Mouse (Mus musculus) midbrain, embryonic 10.5 days (tissue): ENCODE data around the gene Pou4f1. TPM values are rescaled to one million over a fixed set of nuclear protein-coding genes. Genes with fewer than 3 reads are reported as not detected.
"Not testable (repeated sequence)": the region's sequence is repeated elsewhere in the genome, so short reads cannot be mapped to it uniquely, and the experiment has no call there.

Experiments used
- DNase-seq: peaks from one replicate; pipeline ENCODE4 v3.0.0-alpha.2; 2017; ENCODE audit warnings: low spot score
- H3K27ac ChIP-seq: fragments of 300-500 bp; sonication (generic); replicated peaks from 2 replicates; pipeline ENCODE4 v1.5.1; 2016; ENCODE audit warnings: mild to moderate bottlenecking
- H3K27me3 ChIP-seq: fragments of 300-500 bp; sonication (generic); 2 replicates; pipeline ENCODE4 v1.6.1; 2016; ENCODE audit warnings: low read depth, mild to moderate bottlenecking; ENCODE audit not compliant: poor library complexity, severe bottlenecking
- H3K36me3 ChIP-seq: fragments of 300-500 bp; sonication (generic); 2 replicates; pipeline ENCODE4 v1.6.1; 2016; ENCODE audit warnings: mild to moderate bottlenecking, moderate library complexity
- H3K4me1 ChIP-seq: fragments of 300-500 bp; sonication (generic); 2 replicates; pipeline ENCODE4 v1.6.1; 2016
- H3K4me3 ChIP-seq: fragments of 300-500 bp; sonication (generic); 2 replicates; pipeline ENCODE4 v1.5.1; 2016; ENCODE audit warnings: mild to moderate bottlenecking, moderate library complexity
- H3K9me3 ChIP-seq: fragments of 300-500 bp; sonication (generic); replicated peaks from 2 replicates; pipeline ENCODE4 v1.6.1; 2016; ENCODE audit warnings: mild to moderate bottlenecking
- WGBS: fragments of 180-500 bp; shearing (Covaris S2); methylation state at CpG from one replicate; pipeline ENCODE4 v1.1.7; 2016; 5-methylcytosine and 5-hydroxymethylcytosine counted together
- polyA plus RNA-seq: library from polyadenylated mRNA; unstranded; fragments of >200 nt; fragmentation: Nextera tagmentation; extraction: Ambion mirVana; gene quantifications from 2 replicates; pipeline ENCODE4 v1.2.1, GENCODE M21; 2016

The Pou4f1 gene
- 24.5 and 24.9 TPM in 2 replicates for polyA plus RNA-seq

GRCm38 (mm10) chr14:104467966-104468622 is at the start of gene Pou4f1:
TSS of gene Pou4f1 (minus strand) at chr14:104467999.
- WGBS, result under 1% methylated on average over 62 of the region's 62 CpGs
- H3K27me3 ChIP-seq, result peaks cover 100% of the 10 kb centered on the region
- H3K4me1 ChIP-seq, result peaks cover 36% of the 10 kb centered on the region
- H3K36me3 ChIP-seq, result no peaks in the 10 kb centered on the region
- DNase-seq, result peak; percentile 85
- H3K4me3 ChIP-seq, result peak within 1 kb of the TSS; percentile 66
- H3K27ac ChIP-seq, result peak within 1 kb of the TSS; percentile 78
- H3K9me3 ChIP-seq, result no peaks in the 10 kb centered on the region

- Histone ChIP-seq H3K9me3 (no peaks in the 10 kb centered on the region), H3K36me3 (peaks cover 34% of the 10 kb centered on the region), H3K27me3 (no peaks in the 10 kb centered on the region), H3K27ac (no peak overlapping the region), H3K4me3 (no peak overlapping the region), H3K4me1 (no peaks in the 10 kb centered on the region)
- 81% methylated on average over 1 of the region's 1 CpGs for WGBS
- no peak for DNase-seq
Observed at GRCm38 (mm10) chr14:104511664-104512063, 43.9 kb upstream of the Pou4f1 start.

GRCm38 (mm10) chr14:104502761-104503160 is 35.0 kb upstream of the Pou4f1 start:
- peaks cover 99% of the 10 kb centered on the region for H3K36me3 ChIP-seq
- not testable (repeated sequence) for H3K27ac ChIP-seq
- WGBS, result 79% methylated on average over 3 of the region's 3 CpGs

GRCm38 (mm10) chr14:104479751-104480150 is 12.0 kb upstream of the Pou4f1 start:
- Histone ChIP-seq H3K27ac (no peak overlapping the region), H3K9me3 (no peaks in the 10 kb centered on the region), H3K27me3 (peaks cover 25% of the 10 kb centered on the region), H3K4me3 (no peak overlapping the region), H3K4me1 (no peaks in the 10 kb centered on the region), H3K36me3 (peaks cover 52% of the 10 kb centered on the region)
- no peak for DNase-seq
- 92% methylated on average over 8 of the region's 8 CpGs for WGBS

More at GRCm38 (mm10) chr14:104502761-104503160, 35.0 kb upstream of the Pou4f1 start:
- not testable (repeated sequence) for H3K4me1 ChIP-seq, H3K9me3 ChIP-seq, H3K27me3 ChIP-seq, H3K4me3 ChIP-seq, DNase-seq

- WGBS, result 54% methylated on average over 5 of the region's 5 CpGs
- no peak overlapping the region for H3K4me3 ChIP-seq
- H3K27me3 ChIP-seq, result peaks cover 37% of the 10 kb centered on the region
- no peaks in the 10 kb centered on the region for H3K9me3 ChIP-seq
- DNase-seq, result no peak
- peaks cover 51% of the 10 kb centered on the region for H3K36me3 ChIP-seq
- peaks cover 8% of the 10 kb centered on the region for H3K4me1 ChIP-seq
- no peak overlapping the region for H3K27ac ChIP-seq
Observed at GRCm38 (mm10) chr14:104478593-104478992, 10.8 kb upstream of the Pou4f1 start.

GRCm38 (mm10) chr14:104477616-104478015 is 9.8 kb upstream of the Pou4f1 start:
- Histone ChIP-seq H3K9me3 (no peaks in the 10 kb centered on the region), H3K27me3 (peaks cover 47% of the 10 kb centered on the region), H3K4me1 (peaks cover 18% of the 10 kb centered on the region), H3K4me3 (no peak overlapping the region), H3K27ac (no peak overlapping the region), H3K36me3 (peaks cover 47% of the 10 kb centered on the region)
- 96% methylated on average over 8 of the region's 8 CpGs for WGBS
- DNase-seq, result no peak

GRCm38 (mm10) chr14:104475438-104475837 is 7.6 kb upstream of the Pou4f1 start:
- peaks cover 23% of the 10 kb centered on the region for H3K4me1 ChIP-seq
- peaks cover 41% of the 10 kb centered on the region for H3K36me3 ChIP-seq
- no peak overlapping the region for H3K27ac ChIP-seq
- DNase-seq, result no peak
- H3K4me3 ChIP-seq, result no peak overlapping the region
- H3K9me3 ChIP-seq, result no peaks in the 10 kb centered on the region
- WGBS, result 69% methylated on average over 1 of the region's 1 CpGs
- peaks cover 68% of the 10 kb centered on the region for H3K27me3 ChIP-seq

- Histone ChIP-seq H3K4me3 (peak overlapping the region; percentile 66; the same call in 1 of the 2 replicates), H3K27me3 (peaks cover 100% of the 10 kb centered on the region), H3K4me1 (peaks cover 41% of the 10 kb centered on the region), H3K9me3 (no peaks in the 10 kb centered on the region), H3K36me3 (no peaks in the 10 kb centered on the region), H3K27ac (no peak overlapping the region)
- no peak for DNase-seq
- WGBS, result 3% methylated on average over 6 of the region's 6 CpGs
Observed at GRCm38 (mm10) chr14:104468623-104468970, 798 bp upstream of the Pou4f1 start.

GRCm38 (mm10) chr14:104467133-104467965 is 450 bp downstream of the Pou4f1 start:
- Histone ChIP-seq H3K9me3 (no peaks in the 10 kb centered on the region), H3K27me3 (peaks cover 100% of the 10 kb centered on the region), H3K4me1 (peaks cover 30% of the 10 kb centered on the region), H3K27ac (peak overlapping the region; percentile 78), H3K4me3 (peak overlapping the region; percentile 66), H3K36me3 (no peaks in the 10 kb centered on the region)
- peak; percentile 71 for DNase-seq
- WGBS, result under 1% methylated on average over 101 of the region's 101 CpGs

- Histone ChIP-seq H3K9me3 (no peaks in the 10 kb centered on the region), H3K36me3 (no peaks in the 10 kb centered on the region), H3K4me1 (peaks cover 26% of the 10 kb centered on the region), H3K27ac (0 out of 2 replicates have a peak overlapping the region, but pooled peaks have one; percentile 78), H3K4me3 (peak overlapping the region; percentile 66), H3K27me3 (peaks cover 100% of the 10 kb centered on the region)
- DNase-seq, result peak; percentile 50
- WGBS, result under 1% methylated on average over 42 of the region's 43 CpGs
Observed at GRCm38 (mm10) chr14:104466557-104466956, 1.2 kb downstream of the Pou4f1 start.

- H3K27me3 ChIP-seq, result peaks cover 100% of the 10 kb centered on the region
- H3K36me3 ChIP-seq, result no peaks in the 10 kb centered on the region
- DNase-seq, result peak; percentile 60
- peak overlapping the region; percentile 49; the same call in 1 of the 2 replicates for H3K27ac ChIP-seq
- peak overlapping the region; percentile 66 for H3K4me3 ChIP-seq
- under 1% methylated on average over 64 of the region's 64 CpGs for WGBS
- peaks cover 29% of the 10 kb centered on the region for H3K4me1 ChIP-seq
- no peaks in the 10 kb centered on the region for H3K9me3 ChIP-seq
Observed at GRCm38 (mm10) chr14:104465483-104466235, 2.1 kb downstream of the Pou4f1 start.

- DNase-seq, result peak; percentile 33
- peaks cover 37% of the 10 kb centered on the region for H3K4me1 ChIP-seq
- peaks cover 98% of the 10 kb centered on the region for H3K27me3 ChIP-seq
- H3K9me3 ChIP-seq, result no peaks in the 10 kb centered on the region
- H3K4me3 ChIP-seq, result peak overlapping the region; percentile 66; the same call in 1 of the 2 replicates
- H3K36me3 ChIP-seq, result no peaks in the 10 kb centered on the region
- WGBS, result 1% methylated on average over 5 of the region's 5 CpGs
- no peak overlapping the region for H3K27ac ChIP-seq
Observed at GRCm38 (mm10) chr14:104464841-104465240, 3.0 kb downstream of the Pou4f1 start.
